Mouse (Mus musculus) midbrain, embryonic 10.5 days (tissue): Measurements from ENCODE around the gene Tent5a. TPM values are rescaled to one million over a fixed set of nuclear protein-coding genes. Genes with fewer than 3 reads are reported as not detected.
A peak's percentile ranks its signal among the peaks of the same experiment; 100 is the strongest.

Experiments used
- DNase-seq: peaks from one replicate; pipeline ENCODE4 v3.0.0-alpha.2; 2017; ENCODE audit warnings: low spot score
- H3K27ac ChIP-seq: fragments of 300-500 bp; sonication (generic); replicated peaks from 2 replicates; pipeline ENCODE4 v1.5.1; 2016; ENCODE audit warnings: mild to moderate bottlenecking
- H3K27me3 ChIP-seq: fragments of 300-500 bp; sonication (generic); 2 replicates; pipeline ENCODE4 v1.6.1; 2016; ENCODE audit warnings: low read depth, mild to moderate bottlenecking; ENCODE audit not compliant: poor library complexity, severe bottlenecking
- H3K36me3 ChIP-seq: fragments of 300-500 bp; sonication (generic); 2 replicates; pipeline ENCODE4 v1.6.1; 2016; ENCODE audit warnings: mild to moderate bottlenecking, moderate library complexity
- H3K4me1 ChIP-seq: fragments of 300-500 bp; sonication (generic); 2 replicates; pipeline ENCODE4 v1.6.1; 2016
- H3K4me3 ChIP-seq: fragments of 300-500 bp; sonication (generic); 2 replicates; pipeline ENCODE4 v1.5.1; 2016; ENCODE audit warnings: mild to moderate bottlenecking, moderate library complexity
- H3K9me3 ChIP-seq: fragments of 300-500 bp; sonication (generic); replicated peaks from 2 replicates; pipeline ENCODE4 v1.6.1; 2016; ENCODE audit warnings: mild to moderate bottlenecking
- WGBS: fragments of 180-500 bp; shearing (Covaris S2); methylation state at CpG from one replicate; pipeline ENCODE4 v1.1.7; 2016; 5-methylcytosine and 5-hydroxymethylcytosine counted together
- polyA plus RNA-seq: library from polyadenylated mRNA; unstranded; fragments of >200 nt; fragmentation: Nextera tagmentation; extraction: Ambion mirVana; gene quantifications from 2 replicates; pipeline ENCODE4 v1.2.1, GENCODE M21; 2016

Gene Tent5a
- polyA plus RNA-seq, 1 experiment from 2014 or later = 2.0 TPM

- Histone ChIP-seq H3K4me3 (no peak overlapping the region), H3K36me3 (no peaks in the 10 kb centered on the region), H3K27ac (no peak overlapping the region), H3K4me1 (peaks cover 5% of the 10 kb centered on the region), H3K27me3 (peaks cover 5% of the 10 kb centered on the region), H3K9me3 (no peaks in the 10 kb centered on the region)
- WGBS = 81% methylated on average over 2 of the region's 2 CpGs
- no peak for DNase-seq
Observed at GRCm38 (mm10) chr9:85331521-85331920, 4.4 kb upstream of the Tent5a start.

DNA sequence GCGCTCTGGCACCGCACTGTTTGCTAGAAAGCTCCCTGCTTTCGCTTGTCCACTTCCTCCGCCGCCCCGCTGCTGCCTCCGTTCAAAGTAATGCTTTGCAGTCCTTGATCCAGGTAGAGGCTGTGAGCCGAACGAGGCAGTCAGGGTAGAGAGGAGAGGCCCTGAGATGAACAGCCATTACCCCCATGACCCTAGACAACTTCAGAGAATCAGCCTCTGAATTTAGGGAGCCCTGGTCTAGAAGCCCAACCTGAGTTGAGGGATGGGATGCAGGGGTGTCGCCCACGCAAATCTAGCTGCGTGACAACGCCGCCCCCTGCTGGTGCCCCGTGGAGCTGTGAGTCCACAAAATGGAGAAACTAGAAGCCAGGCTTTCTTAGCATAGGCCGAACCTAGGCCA, 1.1 kb upstream of the Tent5a start:
- Histone ChIP-seq H3K27me3 (peaks cover 32% of the 10 kb centered on the region), H3K4me3 (peak overlapping the region; percentile 79), H3K9me3 (no peaks in the 10 kb centered on the region), H3K27ac (peak overlapping the region; percentile 68), H3K36me3 (no peaks in the 10 kb centered on the region), H3K4me1 (peaks cover 10% of the 10 kb centered on the region)
- WGBS = 5% methylated on average over 16 of the region's 16 CpGs
- DNase-seq = peak; percentile 88

GRCm38 (mm10) chr9:85326292-85327241, 581 bp downstream of the Tent5a start:
- peak; percentile 69 for DNase-seq
- peak overlapping the region; percentile 68 for H3K27ac ChIP-seq
- H3K4me3 ChIP-seq = peak overlapping the region; percentile 79
- H3K27me3 ChIP-seq = peaks cover 32% of the 10 kb centered on the region
- peaks cover 10% of the 10 kb centered on the region for H3K4me1 ChIP-seq
- no peaks in the 10 kb centered on the region for H3K9me3 ChIP-seq
- under 1% methylated on average over 73 of the region's 88 CpGs for WGBS
- no peaks in the 10 kb centered on the region for H3K36me3 ChIP-seq

- H3K9me3 ChIP-seq = no peaks in the 10 kb centered on the region
- H3K27ac ChIP-seq = no peak overlapping the region
- no peak for DNase-seq
- H3K27me3 ChIP-seq = peaks cover 32% of the 10 kb centered on the region
- H3K4me3 ChIP-seq = 0 out of 2 replicates have a peak overlapping the region, but pooled peaks have one; percentile 79
- H3K36me3 ChIP-seq = no peaks in the 10 kb centered on the region
- H3K4me1 ChIP-seq = peaks cover 12% of the 10 kb centered on the region
- 60% methylated on average over 17 of the region's 17 CpGs for WGBS
Observed at GRCm38 (mm10) chr9:85325201-85325868, 1.8 kb downstream of the Tent5a start.

- no peak for DNase-seq
- 84% methylated on average over 11 of the region's 11 CpGs for WGBS
- H3K27me3 ChIP-seq = peaks cover 32% of the 10 kb centered on the region
- no peaks in the 10 kb centered on the region for H3K36me3 ChIP-seq
- H3K9me3 ChIP-seq = no peaks in the 10 kb centered on the region
- no peak overlapping the region for H3K27ac ChIP-seq
- no peak overlapping the region for H3K4me3 ChIP-seq
- H3K4me1 ChIP-seq = peaks cover 12% of the 10 kb centered on the region
Observed at GRCm38 (mm10) chr9:85324158-85324875, 2.8 kb downstream of the Tent5a start.

GRCm38 (mm10) chr9:85320167-85320951, 6.8 kb downstream of the Tent5a start:
- Histone ChIP-seq H3K4me1 (peaks cover 3% of the 10 kb centered on the region; the same call in 1 of the 2 replicates), H3K36me3 (no peaks in the 10 kb centered on the region), H3K4me3 (no peak overlapping the region), H3K27ac (no peak overlapping the region), H3K27me3 (peaks cover 16% of the 10 kb centered on the region), H3K9me3 (no peaks in the 10 kb centered on the region)
- 74% methylated on average over 8 of the region's 8 CpGs for WGBS
- no peak for DNase-seq

GRCm38 (mm10) chr9:85316122-85316521, 11.0 kb downstream of the Tent5a start:
- Histone ChIP-seq H3K27me3 (no peaks in the 10 kb centered on the region), H3K4me3 (no peak overlapping the region), H3K27ac (no peak overlapping the region), H3K9me3 (no peaks in the 10 kb centered on the region), H3K4me1 (peaks cover 3% of the 10 kb centered on the region; the same call in 1 of the 2 replicates), H3K36me3 (no peaks in the 10 kb centered on the region)
- 78% methylated on average over 1 of the region's 1 CpGs for WGBS
- DNase-seq = no peak

DNA sequence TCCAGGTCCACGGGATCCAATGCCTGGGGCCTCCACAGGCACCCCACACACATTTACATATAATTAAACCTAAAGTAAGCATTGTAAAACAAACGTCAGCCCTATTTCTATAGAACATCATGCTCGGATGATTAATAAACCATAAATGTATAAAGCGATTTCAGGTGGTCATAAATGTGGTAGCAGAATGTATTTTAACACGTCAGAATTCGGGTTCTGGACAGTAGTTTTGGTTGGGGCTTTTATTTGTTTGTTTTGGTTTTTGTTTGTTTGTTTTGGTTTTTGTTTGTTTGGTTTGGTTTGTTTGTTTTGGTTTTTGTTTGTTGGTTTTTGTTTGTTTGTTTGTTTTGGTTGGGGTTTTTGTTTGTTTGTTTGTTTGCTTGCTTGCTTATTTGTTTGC, 14.7 kb downstream of the Tent5a start, which contains the start of gene Gm11114:
Gene Gm11114, plus strand, starts transcription at position 301 of the 400 bp plus-strand sequence.
- DNase-seq = no peak
- H3K9me3 ChIP-seq = no peaks in the 10 kb centered on the region
- no peaks in the 10 kb centered on the region for H3K36me3 ChIP-seq
- H3K27ac ChIP-seq = no peak within 1 kb of the TSS
- no peaks in the 10 kb centered on the region for H3K27me3 ChIP-seq
- no peaks in the 10 kb centered on the region for H3K4me1 ChIP-seq
- H3K4me3 ChIP-seq = no peak within 1 kb of the TSS
- WGBS = 86% methylated on average over 6 of the region's 6 CpGs

GRCm38 (mm10) chr9:85303378-85303777, 23.8 kb downstream of the Tent5a start:
- Histone ChIP-seq H3K36me3 (no peaks in the 10 kb centered on the region), H3K4me3 (no peak overlapping the region), H3K27ac (no peak overlapping the region), H3K4me1 (no peaks in the 10 kb centered on the region), H3K27me3 (no peaks in the 10 kb centered on the region), H3K9me3 (no peaks in the 10 kb centered on the region)
- WGBS = 93% methylated on average over 3 of the region's 3 CpGs
- no peak for DNase-seq

DNA sequence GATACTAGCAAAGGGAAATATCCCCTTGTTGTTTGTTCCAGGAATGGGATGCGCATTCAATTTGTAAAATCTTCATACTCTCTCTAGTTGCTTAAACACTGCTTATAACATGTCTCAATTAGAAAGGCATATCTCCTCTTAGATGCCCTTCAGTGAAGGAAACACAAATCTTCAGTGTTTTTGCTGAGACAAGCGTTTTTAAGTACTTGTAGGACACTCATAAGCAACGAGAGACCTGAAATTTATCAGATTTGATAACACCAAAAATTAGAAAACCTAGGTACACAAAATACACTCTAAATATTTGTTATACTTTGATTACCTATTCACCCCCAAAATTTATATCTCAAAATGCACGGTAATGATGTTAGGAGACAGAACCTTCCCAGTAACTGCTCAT, 24.3 kb downstream of the Tent5a start:
- H3K36me3 ChIP-seq = no peaks in the 10 kb centered on the region
- no peak overlapping the region for H3K27ac ChIP-seq
- H3K4me3 ChIP-seq = no peak overlapping the region
- H3K9me3 ChIP-seq = no peaks in the 10 kb centered on the region
- 92% methylated on average over 4 of the region's 4 CpGs for WGBS
- no peak for DNase-seq
- no peaks in the 10 kb centered on the region for H3K27me3 ChIP-seq
- H3K4me1 ChIP-seq = no peaks in the 10 kb centered on the region

DNA sequence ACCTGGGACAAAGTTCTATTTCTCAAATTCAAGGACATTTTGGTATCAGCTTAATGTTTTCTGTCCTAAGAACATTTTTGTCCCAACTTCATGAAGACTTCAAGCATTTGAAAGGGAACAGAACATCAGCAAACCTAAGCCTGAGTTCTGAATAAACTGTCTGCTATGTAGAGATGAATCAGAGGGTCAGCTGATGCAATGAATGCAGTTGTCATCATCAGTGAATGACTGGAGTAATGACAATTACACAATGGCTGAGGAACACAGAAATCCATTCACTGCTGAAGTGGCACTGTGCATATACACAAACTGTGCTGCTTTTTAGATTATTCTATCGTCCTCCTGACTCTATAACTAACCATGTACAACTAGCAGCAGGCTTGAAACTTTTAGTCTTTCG, 53.0 kb downstream of the Tent5a start:
- Histone ChIP-seq H3K36me3 (no peaks in the 10 kb centered on the region), H3K27me3 (no peaks in the 10 kb centered on the region), H3K27ac (no peak overlapping the region), H3K9me3 (no peaks in the 10 kb centered on the region), H3K4me3 (no peak overlapping the region), H3K4me1 (no peaks in the 10 kb centered on the region)
- no peak for DNase-seq
- 86% methylated on average over 2 of the region's 2 CpGs for WGBS
